Mouse (Mus musculus): Measurements from ENCODE around the gene 1700102P08Rik.

GRCm38 (mm10) chr9:108347024-108347423 lies 45.6 kb upstream of the 1700102P08Rik start:
- TF ChIP-seq CEBPB (IDR thresholded peaks at IDR 0.05; ENCODE audit: insufficient read depth, poor library complexity, severe bottlenecking) (no peak), POLR2A (IDR thresholded peaks at IDR 0.05; ENCODE audit: insufficient read length, low read depth) (no peak), USF1 (IDR thresholded peaks at IDR 0.05; ENCODE audit: low read depth) (no peak), MAX (IDR thresholded peaks at IDR 0.05; ENCODE audit: low read depth) (no peak), REST (IDR thresholded peaks at IDR 0.05; ENCODE audit: insufficient read depth, insufficient read length) (no peak)

All from myocyte (in vitro differentiated cells).